Mouse (Mus musculus) brown adipose tissue, adult 24 weeks (tissue): Measurements from ENCODE around the gene Rsbn1. TPM values are rescaled to one million over a fixed set of nuclear protein-coding genes. Genes with fewer than 3 reads are reported as not detected.

Experiments
- H3K27ac ChIP-seq: fragments of 200-500 bp; replicated peaks from 2 replicates; pipeline ENCODE4 v1.5.1; 2012; ENCODE audit warnings: low read depth, mild to moderate bottlenecking, low read length
- H3K4me1 ChIP-seq: fragments of 200-500 bp; 2 replicates; pipeline ENCODE4 v1.6.1; 2012; ENCODE audit warnings: low read length, mixed read lengths; ENCODE audit not compliant: control insufficient read depth, insufficient read depth, insufficient read length
- H3K4me3 ChIP-seq: fragments of 200-500 bp; 2 replicates; pipeline ENCODE4 v1.5.1; 2012; ENCODE audit warnings: low read depth, mild to moderate bottlenecking, low read length, moderate library complexity; ENCODE audit not compliant: insufficient read depth
- polyA plus RNA-seq: library from polyadenylated mRNA; stranded (reverse); fragments of >200 nt; gene quantifications from 2 replicates; pipeline ENCODE4 v1.2.4, GENCODE M21; 2012; ENCODE audit not compliant: missing spikeins, insufficient read depth, insufficient read length

The Rsbn1 gene
- polyA plus RNA-seq, 1 experiment = 7.6 TPM

- Histone ChIP-seq H3K4me1 (0 out of 2 replicates have a peak, but pooled peaks cover 3% of the 10 kb centered on the region), H3K27ac (no peak overlapping the region), H3K4me3 (no peak overlapping the region)
Observed at GRCm38 (mm10) chr3:103987831-103988432, 74.0 kb downstream of the Rsbn1 start.

GRCm38 (mm10) chr3:103989352-103989751 is 75.4 kb downstream of the Rsbn1 start:
- H3K4me3 ChIP-seq = no peak overlapping the region
- 0 out of 2 replicates have a peak, but pooled peaks cover 2% of the 10 kb centered on the region for H3K4me1 ChIP-seq
- H3K27ac ChIP-seq = no peak overlapping the region

- no peak overlapping the region for H3K27ac ChIP-seq
- no peaks in the 10 kb centered on the region for H3K4me1 ChIP-seq
- no peak overlapping the region for H3K4me3 ChIP-seq
Observed at GRCm38 (mm10) chr3:103991271-103991670, 77.4 kb downstream of the Rsbn1 start.

GRCm38 (mm10) chr3:103998724-103999123 is 84.8 kb downstream of the Rsbn1 start:
- Histone ChIP-seq H3K4me3 (no peak overlapping the region), H3K27ac (no peak overlapping the region), H3K4me1 (no peaks in the 10 kb centered on the region)

- H3K27ac ChIP-seq = no peak overlapping the region
- no peak overlapping the region for H3K4me3 ChIP-seq
- no peaks in the 10 kb centered on the region for H3K4me1 ChIP-seq
Observed at GRCm38 (mm10) chr3:104006896-104007466, 93.1 kb downstream of the Rsbn1 start.

GRCm38 (mm10) chr3:104007479-104007878 is 93.6 kb downstream of the Rsbn1 start:
- no peak overlapping the region for H3K27ac ChIP-seq
- no peak overlapping the region for H3K4me3 ChIP-seq
- no peaks in the 10 kb centered on the region for H3K4me1 ChIP-seq

- H3K27ac ChIP-seq = no peak overlapping the region
- H3K4me1 ChIP-seq = no peaks in the 10 kb centered on the region
Observed at GRCm38 (mm10) chr3:104009924-104010662, 96.2 kb downstream of the Rsbn1 start.

GRCm38 (mm10) chr3:104011972-104012371 is 98.1 kb downstream of the Rsbn1 start:
- no peak overlapping the region for H3K4me3 ChIP-seq
- H3K27ac ChIP-seq = no peak overlapping the region
- no peaks in the 10 kb centered on the region for H3K4me1 ChIP-seq

More at GRCm38 (mm10) chr3:104009924-104010662, 96.2 kb downstream of the Rsbn1 start:
- H3K4me3 ChIP-seq = no peak overlapping the region

Other genes starting within 250 kb of the Rsbn1 start
- 1.3 and 2.5 TPM in 2 replicates for gene Olfml3, start 176.1 kb upstream of the Rsbn1 start, polyA plus RNA-seq
- gene Gm10964, start 174.8 kb upstream of the Rsbn1 start, polyA plus RNA-seq = not detected in 2 replicates
- gene Hipk1, start 122.6 kb upstream of the Rsbn1 start, polyA plus RNA-seq = 48.2 and 54.0 TPM in 2 replicates
- gene Dclre1b, start 104.7 kb upstream of the Rsbn1 start, polyA plus RNA-seq = 6.9 and 8.4 TPM in 2 replicates
- 8.6 and 10.6 TPM in 2 replicates for gene Ap4b1, start 104.6 kb upstream of the Rsbn1 start, polyA plus RNA-seq
- gene Gm43064, start 104.5 kb upstream of the Rsbn1 start, polyA plus RNA-seq = not detected in 2 replicates
- gene Bcl2l15, start 81.5 kb upstream of the Rsbn1 start, polyA plus RNA-seq = not detected in 2 replicates
- 0.67 and 1.9 TPM in 2 replicates for gene Ptpn22, start 54.3 kb upstream of the Rsbn1 start, polyA plus RNA-seq
- gene Phtf1, start 54.0 kb downstream of the Rsbn1 start, polyA plus RNA-seq = 5.4 and 7.1 TPM in 2 replicates